Mouse (Mus musculus): ENCODE measurements around the gene Coq2.

The Coq2 gene

DNA sequence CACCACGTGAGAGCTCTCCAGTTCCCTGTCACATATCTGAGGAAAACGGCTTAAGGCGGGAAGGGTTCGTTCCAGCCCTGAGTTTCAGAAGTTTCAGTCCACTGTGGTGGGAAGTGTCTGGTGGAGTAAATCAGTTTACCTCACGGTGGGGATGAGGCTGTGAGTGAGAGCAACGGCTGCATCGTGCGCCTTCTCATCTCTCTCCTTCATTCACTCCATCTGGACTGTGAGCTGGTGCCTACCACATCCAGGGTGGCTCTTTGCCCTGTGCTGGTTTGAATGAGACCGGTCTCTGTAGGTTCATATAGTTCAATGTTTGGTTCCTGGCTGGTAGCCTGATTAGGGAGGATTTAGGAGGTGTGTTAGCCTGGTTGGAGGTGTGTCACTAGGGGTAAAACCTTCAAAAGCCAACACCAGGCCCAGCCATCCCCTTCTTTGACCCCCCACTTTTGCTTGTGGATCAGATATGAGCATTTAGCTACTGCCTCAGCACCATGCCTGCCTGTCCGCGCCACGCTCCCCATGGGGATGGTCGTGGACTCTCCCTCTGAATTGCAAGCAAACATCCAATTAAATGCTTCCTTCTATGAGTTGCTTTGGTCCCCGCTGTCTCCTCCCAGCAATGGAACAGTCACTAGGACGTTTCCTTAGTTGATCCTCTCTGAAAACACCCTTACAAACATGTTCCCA is 55.2 kb downstream of the Coq2 start:
- DNase-seq = no peak

DNA sequence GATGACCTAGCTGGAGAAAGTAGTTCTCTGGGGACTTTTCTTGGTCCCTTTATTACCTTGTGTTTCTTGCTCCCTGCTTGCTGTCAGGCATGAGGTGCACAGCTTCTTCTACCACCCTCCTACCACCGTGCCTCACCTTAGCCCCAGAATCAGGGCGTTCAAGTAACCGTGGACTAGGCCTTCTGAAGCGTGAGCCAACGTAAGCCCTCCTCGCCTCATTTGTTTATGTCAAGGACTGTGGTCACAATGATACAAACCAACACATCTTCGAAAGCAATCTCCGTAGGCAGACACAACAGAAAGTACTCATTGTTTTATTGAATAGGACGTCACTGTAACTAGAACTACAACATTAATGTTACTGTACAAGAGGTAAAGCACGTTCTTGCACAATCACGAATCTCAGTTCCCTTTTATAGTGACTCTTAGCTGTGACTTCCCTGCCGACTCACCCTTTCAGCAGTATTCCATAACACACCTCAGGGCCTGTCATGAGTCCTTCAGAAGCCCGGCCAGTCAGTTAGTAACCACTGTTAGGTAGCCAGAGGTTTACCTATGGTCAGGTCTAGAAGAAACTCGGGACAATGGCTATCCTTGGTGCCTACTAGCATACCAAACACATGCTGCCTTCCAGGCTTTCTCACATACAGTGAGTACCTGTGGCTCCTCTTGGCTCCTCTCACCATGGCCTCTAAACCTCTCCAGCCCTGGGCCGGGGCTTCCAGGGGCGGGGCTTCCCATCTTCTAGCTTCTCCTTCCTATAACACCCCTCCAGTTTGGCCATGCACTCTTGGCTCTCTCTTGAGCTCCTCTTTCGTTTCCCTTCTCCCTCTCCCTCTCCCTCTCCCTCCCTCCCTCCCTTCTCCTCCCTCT is 60.8 kb downstream of the Coq2 start:
- no peak for DNase-seq

DNA sequence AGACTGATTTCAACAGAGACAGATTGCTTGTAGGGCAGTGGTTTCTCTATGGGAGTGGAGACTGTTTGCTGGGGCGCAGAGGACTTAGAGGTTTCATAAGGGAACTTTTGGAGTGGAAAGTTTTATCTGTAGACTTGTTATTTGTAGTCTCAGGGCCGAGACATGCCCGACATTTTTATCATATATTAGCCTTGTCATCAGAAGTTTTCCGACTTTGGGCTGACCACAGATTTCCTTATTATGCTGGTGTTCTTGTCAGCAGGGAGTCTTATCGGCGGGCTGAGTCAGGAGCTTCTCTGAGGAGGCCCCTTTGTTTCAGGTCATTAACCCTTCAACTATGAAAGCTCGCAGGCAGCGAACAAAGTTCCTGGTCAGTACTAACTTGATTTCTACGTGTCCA is 67.1 kb downstream of the Coq2 start:
- DNase-seq = no peak

DNA sequence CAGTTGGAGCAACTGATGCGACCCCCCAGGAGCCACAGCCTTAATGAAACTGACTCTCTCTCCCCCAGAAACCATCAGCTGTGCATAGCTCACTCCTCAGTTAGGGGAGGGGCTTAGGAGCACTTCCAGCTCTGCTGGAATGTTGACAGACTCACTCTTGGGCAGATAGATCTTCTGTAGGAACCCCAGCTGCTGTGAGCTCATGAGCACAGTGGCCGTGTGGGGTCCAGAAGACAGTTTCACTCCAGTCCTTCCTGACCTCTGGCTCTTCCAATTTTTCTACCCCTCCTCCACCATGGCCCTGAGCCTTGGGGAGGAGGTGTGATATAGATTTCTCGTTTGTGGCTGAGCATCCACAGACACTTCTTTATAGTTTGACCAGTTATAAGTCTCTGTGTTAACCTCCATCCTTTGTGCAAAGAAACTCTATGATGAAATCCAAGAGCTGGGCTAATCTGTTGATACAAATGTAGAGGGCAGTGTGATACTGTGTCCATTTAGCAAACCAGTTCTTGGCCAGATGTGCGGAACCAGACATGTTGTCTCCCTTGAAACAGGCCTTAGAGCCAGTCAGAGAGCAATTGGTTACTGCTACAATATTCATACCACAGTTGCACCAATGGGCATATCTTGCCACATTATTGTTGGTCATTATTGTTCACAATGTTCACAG is 67.7 kb downstream of the Coq2 start:
- DNase-seq = peak; percentile 41 to 55

DNA sequence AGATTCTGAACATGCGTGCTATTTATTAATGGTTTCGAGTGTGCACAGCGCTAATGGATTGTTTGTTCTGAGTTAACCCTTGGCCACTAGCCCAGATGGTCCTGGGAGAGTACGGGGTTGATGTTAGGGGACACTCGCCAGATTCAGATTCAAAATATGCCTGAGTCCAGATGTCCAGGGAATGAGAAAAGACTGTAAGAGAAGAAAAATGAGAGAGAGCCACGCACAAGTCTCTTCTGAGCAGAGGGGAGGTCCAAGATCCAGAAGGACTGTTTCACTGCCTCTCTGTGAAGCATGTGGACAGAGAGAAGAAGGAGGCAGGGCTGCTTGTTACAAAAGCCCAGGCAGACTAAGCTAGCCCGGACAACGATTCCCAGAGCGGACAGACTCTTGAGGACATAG is 69.1 kb downstream of the Coq2 start:
- DNase-seq = peak; percentile 78 to 82

Data from kidney, postnatal 4 days (tissue).